Mouse (Mus musculus): ENCODE measurements around the gene Dok5.

Dok5 gene

GRCm38 (mm10) chr2:170731632-170732561 lies at the start of gene Dok5:
Dok5 (plus strand) TSS chr2:170731807.
- no peak for DNase-seq

GRCm38 (mm10) chr2:170683385-170683784 lies 48.2 kb upstream of the Dok5 start:
- DNase-seq, result no peak

- no peak for DNase-seq
These were observed 36.3 kb upstream of the Dok5 start for GRCm38 (mm10) chr2:170695071-170695936.

- no peak for DNase-seq
These were observed 35.6 kb upstream of the Dok5 start for GRCm38 (mm10) chr2:170695937-170696510.

- DNase-seq, result no peak
These were observed 31.1 kb upstream of the Dok5 start for GRCm38 (mm10) chr2:170700471-170700870.

- no peak for DNase-seq
These were observed 25.1 kb upstream of the Dok5 start for GRCm38 (mm10) chr2:170706488-170706887.

- DNase-seq, result no peak
These were observed 23.9 kb upstream of the Dok5 start for GRCm38 (mm10) chr2:170707672-170708071.

GRCm38 (mm10) chr2:170708901-170709300 lies 22.7 kb upstream of the Dok5 start:
- no peak for DNase-seq

- no peak for DNase-seq
These were observed 18.8 kb upstream of the Dok5 start for GRCm38 (mm10) chr2:170712658-170713285.

GRCm38 (mm10) chr2:170720386-170720785 lies 11.2 kb upstream of the Dok5 start:
- DNase-seq, result no peak

- DNase-seq, result no peak
These were observed 7.5 kb upstream of the Dok5 start for GRCm38 (mm10) chr2:170724136-170724535.

- DNase-seq, result no peak
These were observed 6.9 kb upstream of the Dok5 start for GRCm38 (mm10) chr2:170724716-170725115.

GRCm38 (mm10) chr2:170725796-170726195 lies 5.8 kb upstream of the Dok5 start:
- no peak for DNase-seq

GRCm38 (mm10) chr2:170726996-170727710 lies 4.5 kb upstream of the Dok5 start:
- no peak for DNase-seq

- DNase-seq, result no peak
These were observed 2.7 kb upstream of the Dok5 start for GRCm38 (mm10) chr2:170728864-170729263.

- no peak for DNase-seq
These were observed 1.9 kb upstream of the Dok5 start for GRCm38 (mm10) chr2:170729661-170730060.

GRCm38 (mm10) chr2:170730136-170730535 lies 1.5 kb upstream of the Dok5 start:
- no peak for DNase-seq

GRCm38 (mm10) chr2:170730781-170731180 lies 826 bp upstream of the Dok5 start:
- no peak for DNase-seq

GRCm38 (mm10) chr2:170731205-170731604 lies 402 bp upstream of the Dok5 start:
- no peak for DNase-seq

GRCm38 (mm10) chr2:170733671-170734070 lies 2.1 kb downstream of the Dok5 start:
- no peak for DNase-seq

- no peak for DNase-seq
These were observed 2.8 kb downstream of the Dok5 start for GRCm38 (mm10) chr2:170734446-170734845.

GRCm38 (mm10) chr2:170738446-170738845 lies 6.8 kb downstream of the Dok5 start:
- DNase-seq, result no peak
